Mouse (Mus musculus) spleen, postnatal 36 days (tissue): Measurements from ENCODE around the gene Sumo2.
A peak's percentile ranks its signal among the peaks of the same experiment; 100 is the strongest.
"Not testable (repeated sequence)": the region's sequence is repeated elsewhere in the genome, so short reads cannot be mapped to it uniquely, and the experiment has no call there.

Experiments
- DNase-seq, 2 experiments: peaks; one replicate each; pipeline ENCODE4 v3.0.0; 2022; ENCODE audit warnings: low spot score in 2 of 2, mixed read lengths in 1 of 2

Gene Sumo2

GRCm38 (mm10) chr11:115536038-115536681 is at the start of gene Sumo2:
TSS of gene Sumo2 (minus strand) at chr11:115536276.
- DNase-seq = peak; percentile 98

- no peak for DNase-seq
Observed at GRCm38 (mm10) chr11:115585573-115586100, 49.6 kb upstream of the Sumo2 start.

- no peak for DNase-seq
Observed at GRCm38 (mm10) chr11:115584376-115585073, 48.4 kb upstream of the Sumo2 start.

- no peak for DNase-seq
Observed at GRCm38 (mm10) chr11:115582913-115583606, 47.0 kb upstream of the Sumo2 start.

GRCm38 (mm10) chr11:115579080-115579479 is 43.0 kb upstream of the Sumo2 start:
- no peak for DNase-seq

- DNase-seq = no peak
Observed at GRCm38 (mm10) chr11:115564961-115565360, 28.9 kb upstream of the Sumo2 start.

- peak; percentile 96 to 97 for DNase-seq
Observed at GRCm38 (mm10) chr11:115564064-115564809, 28.2 kb upstream of the Sumo2 start, which contains the start of gene Nup85. TSS of gene Nup85 (plus strand) at chr11:115564434.

- DNase-seq = peak in 1 of 2 experiments; percentile 35
Observed at GRCm38 (mm10) chr11:115563406-115563805, 27.3 kb upstream of the Sumo2 start.

GRCm38 (mm10) chr11:115555717-115556116 is 19.6 kb upstream of the Sumo2 start:
- no peak for DNase-seq

GRCm38 (mm10) chr11:115552783-115553182 is 16.7 kb upstream of the Sumo2 start:
- peak; percentile 20 to 22 for DNase-seq

- no peak for DNase-seq
Observed at GRCm38 (mm10) chr11:115543571-115543970, 7.5 kb upstream of the Sumo2 start.

GRCm38 (mm10) chr11:115538045-115538444 is 2.0 kb upstream of the Sumo2 start:
- DNase-seq = peak in 1 of 2 experiments; percentile 19

GRCm38 (mm10) chr11:115536856-115537568 is 936 bp upstream of the Sumo2 start:
- DNase-seq = no peak

- peak; percentile 62 to 67 for DNase-seq
Observed at GRCm38 (mm10) chr11:115535401-115536037, 557 bp downstream of the Sumo2 start.

- no peak for DNase-seq
Observed at GRCm38 (mm10) chr11:115534759-115535371, 1.2 kb downstream of the Sumo2 start.

- not testable (repeated sequence) for DNase-seq
Observed at GRCm38 (mm10) chr11:115526446-115526845, 9.6 kb downstream of the Sumo2 start.

- DNase-seq = no peak
Observed at GRCm38 (mm10) chr11:115522703-115523102, 13.4 kb downstream of the Sumo2 start.

GRCm38 (mm10) chr11:115522238-115522637 is 13.8 kb downstream of the Sumo2 start:
- DNase-seq = no peak

- DNase-seq = no peak
Observed at GRCm38 (mm10) chr11:115521080-115521479, 15.0 kb downstream of the Sumo2 start.

GRCm38 (mm10) chr11:115520218-115520617 is 15.9 kb downstream of the Sumo2 start:
- no peak for DNase-seq
